25 mouse cellular contexts compared by ENCODE assay signal in genomic region chr15:69223411-69223810, GRCm38 (mm10).
"Had no signal": no experiment of that assay in that cellular context is flagged by ENCODE, and none has a peak within 500 bp of the region (broad histone marks: within the 10 kb centered on the region; RNA-seq: fewer than 3 reads in every experiment).

No protein-coding gene starts in this region.

- H3K27me3 ChIP-seq: embryonic facial prominence, embryonic 12.5 days; embryonic facial prominence, embryonic 13.5 days; embryonic facial prominence, embryonic 15.5 days; forebrain, embryonic 12.5 days; forebrain, embryonic 13.5 days; forebrain, embryonic 15.5 days had no signal

- H3K9ac ChIP-seq: embryonic facial prominence, embryonic 12.5 days; embryonic facial prominence, embryonic 13.5 days; embryonic facial prominence, embryonic 15.5 days; forebrain, embryonic 12.5 days; forebrain, embryonic 13.5 days; forebrain, embryonic 15.5 days; forebrain, postnatal 0 days had no signal

- H3K36me3 ChIP-seq: embryonic facial prominence, embryonic 10.5 days; embryonic facial prominence, embryonic 12.5 days; embryonic facial prominence, embryonic 13.5 days; embryonic facial prominence, embryonic 15.5 days; forebrain, embryonic 10.5 days; forebrain, embryonic 12.5 days; forebrain, embryonic 15.5 days had no signal

- H3K4me1 ChIP-seq: embryonic facial prominence, embryonic 10.5 days; embryonic facial prominence, embryonic 12.5 days; embryonic facial prominence, embryonic 13.5 days; embryonic facial prominence, embryonic 15.5 days had no signal

- DNase-seq: cerebellum, adult 9-10 months; cerebellum, adult 9-11 months; cerebellum, postnatal 10 days; cerebellum, postnatal 14 days; cerebellum, postnatal 25 days; cerebellum, postnatal 36 days; embryo, embryonic 11 days; forebrain, postnatal 0 days; gastrocnemius, adult 2 months; gastrocnemius, postnatal 10 days; gastrocnemius, postnatal 14 days; gastrocnemius, postnatal 25 days; gastrocnemius, postnatal 36 days; heart, adult 11 months; heart, adult 18-20 months; heart, adult 2 months had no signal

- H3K4me3 ChIP-seq: embryonic facial prominence, embryonic 10.5 days; embryonic facial prominence, embryonic 12.5 days; embryonic facial prominence, embryonic 13.5 days; embryonic facial prominence, embryonic 15.5 days; erythroblast, embryonic 14.5 days; forebrain, embryonic 10.5 days; forebrain, embryonic 12.5 days; forebrain, embryonic 13.5 days; forebrain, embryonic 15.5 days; gastrocnemius, adult 2 months; heart, adult 2 months had no signal

- H3K9me3 ChIP-seq: embryonic facial prominence, embryonic 10.5 days; embryonic facial prominence, embryonic 12.5 days; embryonic facial prominence, embryonic 13.5 days; embryonic facial prominence, embryonic 15.5 days; forebrain, embryonic 10.5 days; forebrain, embryonic 12.5 days; forebrain, embryonic 13.5 days; forebrain, embryonic 15.5 days had no signal

- H3K27ac ChIP-seq: embryonic facial prominence, embryonic 10.5 days; embryonic facial prominence, embryonic 12.5 days; embryonic facial prominence, embryonic 13.5 days; embryonic facial prominence, embryonic 15.5 days; forebrain, embryonic 10.5 days; forebrain, embryonic 12.5 days; forebrain, embryonic 13.5 days; forebrain, embryonic 15.5 days; gastrocnemius, adult 2 months; heart, adult 2 months had no signal
